Mouse (Mus musculus): Measurements from ENCODE around the gene 2310034C09Rik.

GRCm38 (mm10) chr16:88710757-88711156 lies 47.9 kb upstream of the 2310034C09Rik start:
- TF ChIP-seq CTCF (IDR thresholded peaks at IDR 0.05; ENCODE audit: control insufficient read depth, insufficient read depth, low read length) (no peak), POLR2A (IDR thresholded peaks at IDR 0.05; ENCODE audit: borderline replicate concordance, control insufficient read depth, low read depth, low read length) (no peak)

All from bone marrow, adult 2 months (tissue).